Mouse (Mus musculus) bone marrow, adult 2 months (tissue): ENCODE measurements around the gene Grb2.

Experiments used
- CTCF ChIP-seq: fragments of 200-500 bp; IDR thresholded peaks from 2 replicates; pipeline ENCODE4 v1.5.1; 2011; ENCODE audit warnings: low read length, control low read depth; ENCODE audit not compliant: control insufficient read depth, insufficient read depth
- POLR2A ChIP-seq: fragments of 200-500 bp; IDR thresholded peaks from 2 replicates; pipeline ENCODE4 v1.6.1; 2011; ENCODE audit warnings: low read depth, mild to moderate bottlenecking, control low read depth, low read length, borderline replicate concordance; ENCODE audit not compliant: control insufficient read depth

GRCm38 (mm10) chr11:115651680-115652079 lies 56.7 kb downstream of the Grb2 start:
- TF ChIP-seq CTCF (no peak), POLR2A (no peak)
